Mouse (Mus musculus) urinary bladder, adult 2 months (tissue): ENCODE results near the gene Sacs. TPM values are rescaled to one million over a fixed set of nuclear protein-coding genes. Genes with fewer than 3 reads are reported as not detected.
"Not testable (repeated sequence)": the region's sequence is repeated elsewhere in the genome, so short reads cannot be mapped to it uniquely, and the experiment has no call there.

Source experiments
- DNase-seq: peaks from one replicate; pipeline ENCODE4 v3.0.0; 2022; ENCODE audit warnings: low spot score
- polyA plus RNA-seq: library from polyadenylated mRNA; depleted of rRNA; stranded (reverse); fragments of >200 nt; gene quantifications from 2 replicates; pipeline ENCODE4 v1.2.3, GENCODE M21; 2012; rRNA removed

The Sacs gene
- polyA plus RNA-seq = 5.9 and 6.9 TPM in 2 replicates

- DNase-seq = no peak
Measured at GRCm38 (mm10) chr14:61137994-61138726, at the start of gene Sacs. TSS of gene Sacs (plus strand) at chr14:61138457.

GRCm38 (mm10) chr14:61090955-61091354 is 47.3 kb upstream of the Sacs start:
- DNase-seq = no peak

DNA sequence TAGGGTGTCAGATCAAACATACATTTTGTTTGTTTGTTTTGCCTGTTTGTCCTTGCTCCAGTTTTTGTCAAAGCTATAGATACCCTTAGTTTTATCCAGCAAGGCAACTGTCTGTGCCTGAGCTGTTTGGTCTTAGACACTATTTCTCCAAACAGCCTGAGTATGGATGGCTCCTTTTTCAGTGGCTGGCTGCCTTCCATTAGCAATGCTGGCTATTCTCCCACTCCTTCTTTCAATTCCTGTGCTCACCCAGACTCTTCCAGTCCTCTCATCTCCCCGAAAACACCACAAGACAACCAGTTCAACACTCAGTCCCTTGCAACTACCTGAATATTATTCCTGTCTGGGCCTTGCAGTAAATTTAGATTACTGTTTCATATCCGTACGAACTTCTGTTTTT is 46.2 kb upstream of the Sacs start:
- no peak for DNase-seq

- DNase-seq = no peak
Measured at GRCm38 (mm10) chr14:61097974-61098625, 40.2 kb upstream of the Sacs start.

- no peak for DNase-seq
Measured at GRCm38 (mm10) chr14:61100736-61101135, 37.5 kb upstream of the Sacs start.

DNA sequence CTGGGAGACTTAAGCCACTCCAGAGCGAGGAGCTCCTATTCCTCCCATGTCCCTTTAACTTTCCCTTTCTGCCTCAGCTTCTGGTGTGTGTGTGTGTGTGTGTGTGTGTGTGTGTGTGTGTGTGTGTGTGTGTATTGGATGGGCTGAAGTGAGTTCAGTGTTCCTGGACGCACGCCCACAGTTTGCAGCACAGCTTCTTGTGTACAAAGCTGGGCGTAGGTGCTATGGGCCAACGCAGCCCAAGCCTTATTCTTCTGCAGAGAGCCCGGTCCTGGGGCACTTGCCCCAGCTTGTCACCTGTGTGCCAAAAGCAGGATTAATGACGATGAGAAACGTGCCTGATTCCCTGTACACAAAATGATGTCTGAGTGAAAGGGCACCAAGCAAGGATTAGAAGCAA is 31.9 kb upstream of the Sacs start:
- DNase-seq = no peak

- DNase-seq = no peak
Measured at GRCm38 (mm10) chr14:61108625-61109024, 29.6 kb upstream of the Sacs start.

GRCm38 (mm10) chr14:61112404-61112803 is 25.9 kb upstream of the Sacs start:
- peak; percentile 62 for DNase-seq

GRCm38 (mm10) chr14:61124755-61125154 is 13.5 kb upstream of the Sacs start:
- DNase-seq = no peak

GRCm38 (mm10) chr14:61125201-61125600 is 13.1 kb upstream of the Sacs start:
- DNase-seq = no peak

DNA sequence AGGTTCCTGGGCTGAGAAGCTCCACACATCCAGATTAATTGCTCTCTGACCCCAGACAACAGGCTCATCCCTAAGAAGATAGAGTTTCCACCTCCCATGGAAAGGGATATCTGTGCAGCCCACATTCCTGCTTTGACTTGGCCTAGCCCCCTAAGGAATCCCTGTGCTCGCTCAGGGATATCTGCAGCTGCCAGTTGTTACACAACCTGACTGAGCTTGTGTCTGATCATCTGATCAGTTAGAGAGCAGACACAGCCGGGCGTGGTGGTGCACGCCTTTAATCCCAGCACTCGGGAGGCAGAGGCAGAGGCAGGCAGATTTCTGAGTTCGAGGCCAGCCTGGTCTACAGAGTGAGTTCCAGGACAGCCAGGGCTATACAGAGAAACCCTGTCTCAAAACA is 10.9 kb upstream of the Sacs start:
- not testable (repeated sequence) for DNase-seq

- DNase-seq = no peak
Measured at GRCm38 (mm10) chr14:61128961-61129507, 9.2 kb upstream of the Sacs start.

DNA sequence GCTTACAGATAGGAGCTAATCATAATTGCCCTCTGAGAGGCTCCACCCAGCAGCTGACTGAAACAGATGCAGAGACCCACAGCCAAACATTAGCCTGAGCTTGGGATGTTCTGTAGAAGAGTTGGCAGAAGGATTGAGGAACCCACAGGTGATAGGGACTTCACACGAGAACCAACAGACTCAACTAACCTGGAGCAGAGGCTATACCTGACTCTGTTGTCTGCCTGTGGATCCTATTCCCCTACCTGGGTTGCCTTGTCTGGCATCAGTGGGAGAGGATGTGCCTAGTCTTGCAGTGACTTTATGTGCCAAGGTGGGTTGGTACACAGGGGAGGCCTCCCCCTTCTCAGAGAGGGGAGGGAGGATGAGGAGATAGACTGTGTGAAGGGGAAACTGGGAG is 5.7 kb upstream of the Sacs start:
- no peak for DNase-seq

GRCm38 (mm10) chr14:61134381-61135030 is 3.8 kb upstream of the Sacs start:
- no peak for DNase-seq

- DNase-seq = no peak
Measured at GRCm38 (mm10) chr14:61137410-61137809, 847 bp upstream of the Sacs start.

GRCm38 (mm10) chr14:61138727-61139067 is 440 bp downstream of the Sacs start:
- DNase-seq = no peak

- DNase-seq = no peak
Measured at GRCm38 (mm10) chr14:61143358-61143757, 5.1 kb downstream of the Sacs start.

GRCm38 (mm10) chr14:61143869-61144268 is 5.6 kb downstream of the Sacs start:
- DNase-seq = no peak

GRCm38 (mm10) chr14:61150416-61150815 is 12.2 kb downstream of the Sacs start:
- DNase-seq = not testable (repeated sequence)

GRCm38 (mm10) chr14:61154900-61155585 is 16.8 kb downstream of the Sacs start:
- no peak for DNase-seq

GRCm38 (mm10) chr14:61155687-61156086 is 17.4 kb downstream of the Sacs start:
- DNase-seq = no peak

DNA sequence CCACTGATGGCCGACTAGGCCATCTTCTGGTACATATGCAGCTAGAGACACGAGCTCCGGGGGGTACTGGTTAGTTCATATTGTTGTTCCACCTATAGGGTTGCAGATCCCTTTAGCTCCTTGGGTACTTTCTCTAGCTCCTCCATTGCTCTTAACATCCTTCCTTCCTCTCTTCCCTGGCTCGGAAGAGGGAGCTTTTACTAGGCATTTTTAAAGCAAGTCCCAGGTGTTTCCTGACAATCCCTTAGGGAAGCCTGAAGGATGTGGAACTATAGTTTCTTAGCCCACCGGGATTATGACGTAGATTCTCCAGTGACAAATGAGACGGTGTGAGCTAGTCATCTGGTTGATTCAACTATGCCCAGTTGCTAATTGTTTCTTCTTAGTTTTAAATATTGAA is 19.2 kb downstream of the Sacs start:
- not testable (repeated sequence) for DNase-seq
